Mouse (Mus musculus) bone marrow, adult 2 months (tissue): Measurements from ENCODE around the gene Pla2g7. TPM values are rescaled to one million over a fixed set of nuclear protein-coding genes. Genes with fewer than 3 reads are reported as not detected.

ENCODE experiments used
- H3K27ac ChIP-seq: fragments of 200-500 bp; 2 replicates; pipeline ENCODE4 v1.5.1; 2012; ENCODE audit warnings: low read depth, mild to moderate bottlenecking, control low read depth, inconsistent platforms, low read length; ENCODE audit not compliant: control insufficient read depth, poor library complexity, insufficient read depth
- H3K4me1 ChIP-seq: fragments of 200-500 bp; 2 replicates; pipeline ENCODE4 v1.6.1; 2011; ENCODE audit warnings: low read length; ENCODE audit not compliant: control insufficient read depth, insufficient read depth
- H3K4me3 ChIP-seq: fragments of 200-500 bp; replicated peaks from 2 replicates; pipeline ENCODE3; 2011; ENCODE audit warnings: mild to moderate bottlenecking, low read depth, low read length, control low read depth; ENCODE audit not compliant: control insufficient read depth
- CTCF ChIP-seq: fragments of 200-500 bp; IDR thresholded peaks from 2 replicates; pipeline ENCODE4 v1.5.1; 2011; ENCODE audit warnings: low read length, control low read depth; ENCODE audit not compliant: control insufficient read depth, insufficient read depth
- POLR2A ChIP-seq: fragments of 200-500 bp; IDR thresholded peaks from 2 replicates; pipeline ENCODE4 v1.6.1; 2011; ENCODE audit warnings: low read depth, mild to moderate bottlenecking, control low read depth, low read length, borderline replicate concordance; ENCODE audit not compliant: control insufficient read depth
- WGBS: fragments of 180-500 bp; shearing (Covaris S2); methylation state at CpG from one replicate; pipeline ENCODE4 v1.1.7; 2018; 5-methylcytosine and 5-hydroxymethylcytosine counted together
- polyA plus RNA-seq: library from polyadenylated mRNA; stranded (reverse); fragments of >200 nt; gene quantifications from 2 replicates; pipeline ENCODE4 v1.2.4, GENCODE M21; 2011; ENCODE audit warnings: low replicate concordance; ENCODE audit not compliant: missing spikeins, insufficient read depth, insufficient read length

The Pla2g7 gene
- polyA plus RNA-seq, 1 experiment: 16.1 TPM

DNA sequence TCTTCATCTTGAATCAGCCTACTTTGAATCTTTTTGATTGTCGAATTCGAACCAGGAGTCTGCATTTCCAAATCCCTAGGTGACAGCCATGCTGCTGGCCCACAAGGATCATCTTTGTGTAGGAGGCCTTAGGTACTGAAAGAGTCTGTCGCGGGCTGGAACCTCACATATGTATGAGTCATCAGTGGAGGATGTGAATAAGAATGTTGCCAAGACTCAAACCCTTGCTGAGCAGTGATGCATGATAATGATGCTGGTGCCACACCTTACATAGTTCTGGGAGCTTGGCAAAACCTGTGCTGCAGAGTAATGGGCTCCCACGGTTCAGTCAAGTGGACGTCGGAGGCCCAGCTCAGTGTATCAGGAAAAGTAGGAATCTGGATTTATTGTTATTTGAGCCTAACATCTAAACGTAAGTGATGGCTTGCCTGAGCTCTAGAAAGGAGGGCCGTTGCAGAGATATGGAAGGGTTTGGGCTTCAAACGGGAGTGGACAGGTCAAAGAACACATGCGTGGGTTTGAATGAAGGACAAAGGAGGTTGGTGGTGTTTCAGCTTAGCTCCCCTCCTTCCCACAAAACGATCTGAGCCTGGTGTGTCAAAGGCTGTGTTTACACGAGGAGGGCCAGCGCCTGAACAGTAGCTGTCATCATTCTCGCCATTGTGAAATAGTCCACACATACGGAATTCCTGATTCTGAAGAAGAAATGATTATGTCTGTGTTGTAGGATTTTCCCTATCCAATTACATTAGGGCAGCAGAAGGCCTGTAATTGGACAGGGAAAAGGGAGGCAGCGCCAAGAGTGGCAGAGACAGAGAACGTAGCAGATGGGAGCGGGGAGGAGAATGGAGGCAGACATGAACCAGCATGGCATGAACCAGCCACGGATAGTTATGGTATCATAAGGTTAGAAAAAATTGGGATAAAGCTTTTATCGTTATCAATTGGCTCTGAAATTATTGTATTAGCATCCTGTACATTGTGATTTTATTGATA is 24.7 kb downstream of the Pla2g7 start:
- no peak overlapping the region for H3K4me3 ChIP-seq
- H3K27ac ChIP-seq: no peak overlapping the region
- H3K4me1 ChIP-seq: peaks cover 5% of the 10 kb centered on the region; the same call in 1 of the 2 replicates
- WGBS: 83% methylated on average over 21 of the region's 21 CpGs
- TF ChIP-seq CTCF (no peak), POLR2A (no peak)

DNA sequence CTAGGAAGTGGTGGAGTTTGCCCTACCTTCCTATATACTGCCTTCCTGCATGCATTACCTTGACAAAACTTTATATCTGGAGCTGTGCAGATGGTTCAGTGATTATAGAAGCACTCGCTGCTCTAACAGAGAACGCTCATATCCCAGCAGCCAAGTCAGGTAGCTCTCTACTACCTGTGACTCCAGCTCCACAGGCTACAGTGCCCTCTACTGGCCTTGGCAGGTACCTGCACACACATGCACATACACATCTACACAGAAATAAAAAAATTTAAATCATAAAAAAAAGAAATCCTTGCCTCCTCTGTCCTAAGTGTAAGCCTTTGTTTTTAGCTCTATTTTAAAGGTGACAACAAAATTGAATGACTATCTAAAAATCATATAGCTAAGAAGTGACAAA is 29.8 kb downstream of the Pla2g7 start:
- no peak overlapping the region for H3K27ac ChIP-seq
- 92% methylated on average over 2 of the region's 2 CpGs for WGBS
- TF ChIP-seq CTCF (peak; percentile 40), POLR2A (no peak)
- no peak overlapping the region for H3K4me3 ChIP-seq
- H3K4me1 ChIP-seq: no peaks in the 10 kb centered on the region

GRCm38 (mm10) chr17:43598706-43599105 is 30.8 kb downstream of the Pla2g7 start:
- no peaks in the 10 kb centered on the region for H3K4me1 ChIP-seq
- no peak overlapping the region for H3K27ac ChIP-seq
- TF ChIP-seq POLR2A: no peak
- TF ChIP-seq CTCF: no peak
- no peak overlapping the region for H3K4me3 ChIP-seq
- WGBS: 61% methylated on average over 4 of the region's 4 CpGs

GRCm38 (mm10) chr17:43606704-43607103 is 38.8 kb downstream of the Pla2g7 start:
- no peak overlapping the region for H3K27ac ChIP-seq
- no peak overlapping the region for H3K4me3 ChIP-seq
- 6% methylated on average over 3 of the region's 3 CpGs for WGBS
- no peak for TF ChIP-seq POLR2A
- peak; percentile 96 for TF ChIP-seq CTCF
- no peaks in the 10 kb centered on the region for H3K4me1 ChIP-seq

DNA sequence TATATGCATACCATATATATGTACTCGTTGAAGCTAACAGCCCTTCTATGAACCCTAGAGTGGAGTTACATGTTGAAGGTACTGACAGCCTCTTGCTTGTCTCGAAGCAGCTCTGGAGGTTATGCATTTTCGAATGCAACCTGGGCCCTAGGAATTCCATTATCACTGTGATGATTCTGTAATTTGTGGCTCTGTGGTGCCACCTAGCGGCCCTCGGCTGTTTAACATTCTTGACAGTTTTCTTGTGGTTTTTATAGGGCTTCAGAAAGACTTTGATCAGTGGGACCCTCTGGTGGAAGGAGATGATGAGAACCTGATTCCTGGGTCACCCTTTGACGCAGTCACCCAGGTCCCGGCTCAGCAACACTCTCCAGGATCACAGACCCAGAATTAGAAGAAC is 43.7 kb downstream of the Pla2g7 start:
- H3K27ac ChIP-seq: no peak overlapping the region
- 16% methylated on average over 7 of the region's 7 CpGs for WGBS
- peak; percentile 65 for TF ChIP-seq CTCF
- TF ChIP-seq POLR2A: no peak
- no peaks in the 10 kb centered on the region for H3K4me1 ChIP-seq
- no peak overlapping the region for H3K4me3 ChIP-seq

DNA sequence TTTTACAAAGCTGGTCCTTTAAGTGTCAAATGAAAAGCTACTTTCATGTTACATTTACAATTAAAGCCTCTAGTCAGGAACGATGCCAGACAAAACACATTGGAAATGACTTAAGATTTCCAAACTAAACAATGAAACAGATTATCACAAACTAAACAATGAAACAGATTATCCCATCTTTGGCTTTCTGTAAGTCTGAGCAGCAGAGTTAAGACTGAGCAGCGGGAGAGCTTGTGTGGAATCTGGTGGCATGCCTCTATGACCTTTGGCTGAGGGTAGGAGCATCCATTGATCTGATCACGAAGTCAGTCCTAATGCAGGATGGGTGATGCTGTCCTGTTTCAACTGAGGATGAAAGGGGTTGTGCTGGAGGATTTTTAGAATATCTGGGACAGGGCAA is 44.3 kb downstream of the Pla2g7 start:
- Histone ChIP-seq H3K4me3 (no peak overlapping the region), H3K4me1 (no peaks in the 10 kb centered on the region), H3K27ac (no peak overlapping the region)
- TF ChIP-seq POLR2A (no peak), CTCF (no peak)
- 82% methylated on average over 3 of the region's 3 CpGs for WGBS

GRCm38 (mm10) chr17:43619156-43619555 is 51.3 kb downstream of the Pla2g7 start:
- WGBS: 70% methylated on average over 9 of the region's 9 CpGs
- no peaks in the 10 kb centered on the region for H3K4me1 ChIP-seq
- no peak overlapping the region for H3K27ac ChIP-seq
- no peak overlapping the region for H3K4me3 ChIP-seq
- TF ChIP-seq CTCF: no peak
- no peak for TF ChIP-seq POLR2A

- H3K4me3 ChIP-seq: no peak overlapping the region
- no peak overlapping the region for H3K27ac ChIP-seq
- no peaks in the 10 kb centered on the region for H3K4me1 ChIP-seq
- TF ChIP-seq POLR2A (no peak), CTCF (no peak)
- 86% methylated on average over 10 of the region's 10 CpGs for WGBS
Observed at GRCm38 (mm10) chr17:43622076-43622475, 54.2 kb downstream of the Pla2g7 start.
